Mouse (Mus musculus): ENCODE data around the gene Shld2.
"Not testable (repeated sequence)": the region's sequence is repeated elsewhere in the genome, so short reads cannot be mapped to it uniquely, and the experiment has no call there.

Shld2 gene

GRCm38 (mm10) chr14:34288396-34288795 is 21.9 kb downstream of the Shld2 start:
- no peak for DNase-seq (ENCODE audit: low spot score in 2 of 2)

- no peak for DNase-seq (ENCODE audit: low spot score in 2 of 2)
These were observed 28.5 kb downstream of the Shld2 start for GRCm38 (mm10) chr14:34281736-34282269.

GRCm38 (mm10) chr14:34280798-34281197 is 29.5 kb downstream of the Shld2 start:
- no peak for DNase-seq (ENCODE audit: low spot score in 2 of 2)

GRCm38 (mm10) chr14:34279726-34280125 is 30.6 kb downstream of the Shld2 start:
- DNase-seq (ENCODE audit: low spot score in 2 of 2), result no peak

- no peak for DNase-seq (ENCODE audit: low spot score in 2 of 2)
These were observed 35.1 kb downstream of the Shld2 start for GRCm38 (mm10) chr14:34275225-34275624.

GRCm38 (mm10) chr14:34274141-34274540 is 36.2 kb downstream of the Shld2 start:
- DNase-seq (ENCODE audit: low spot score in 2 of 2), result no peak

GRCm38 (mm10) chr14:34273280-34273679 is 37.0 kb downstream of the Shld2 start:
- DNase-seq (ENCODE audit: low spot score in 2 of 2), result no peak

GRCm38 (mm10) chr14:34268046-34268445 is 42.2 kb downstream of the Shld2 start:
- DNase-seq (ENCODE audit: low spot score in 2 of 2), result no peak

- DNase-seq (ENCODE audit: low spot score in 2 of 2), result not testable (repeated sequence)
These were observed 51.8 kb downstream of the Shld2 start for GRCm38 (mm10) chr14:34258525-34258924.

- no peak for DNase-seq (ENCODE audit: low spot score in 2 of 2)
These were observed 57.0 kb downstream of the Shld2 start for GRCm38 (mm10) chr14:34253261-34253660.

GRCm38 (mm10) chr14:34252470-34253145 is 57.7 kb downstream of the Shld2 start:
- DNase-seq (ENCODE audit: low spot score in 2 of 2), result no peak

GRCm38 (mm10) chr14:34240676-34241075 is 69.6 kb downstream of the Shld2 start:
- DNase-seq (ENCODE audit: low spot score in 2 of 2), result no peak

- DNase-seq (ENCODE audit: low spot score in 2 of 2), result no peak
These were observed 70.0 kb downstream of the Shld2 start for GRCm38 (mm10) chr14:34240263-34240662.

- no peak for DNase-seq (ENCODE audit: low spot score in 2 of 2)
These were observed 75.5 kb downstream of the Shld2 start for GRCm38 (mm10) chr14:34234630-34235380.

- DNase-seq (ENCODE audit: low spot score in 2 of 2), result no peak
These were observed 76.4 kb downstream of the Shld2 start for GRCm38 (mm10) chr14:34233846-34234245.

- DNase-seq (ENCODE audit: low spot score in 2 of 2), result no peak
These were observed 77.2 kb downstream of the Shld2 start for GRCm38 (mm10) chr14:34232866-34233680.

GRCm38 (mm10) chr14:34232340-34232739 is 78.0 kb downstream of the Shld2 start:
- DNase-seq (ENCODE audit: low spot score in 2 of 2), result no peak

GRCm38 (mm10) chr14:34228830-34229506 is 81.3 kb downstream of the Shld2 start:
- no peak for DNase-seq (ENCODE audit: low spot score in 2 of 2)

- no peak for DNase-seq (ENCODE audit: low spot score in 2 of 2)
These were observed 82.3 kb downstream of the Shld2 start for GRCm38 (mm10) chr14:34227981-34228380.

GRCm38 (mm10) chr14:34226566-34226965 is 83.7 kb downstream of the Shld2 start:
- DNase-seq (ENCODE audit: low spot score in 2 of 2), result no peak

- DNase-seq (ENCODE audit: low spot score in 2 of 2), result no peak
These were observed 84.3 kb downstream of the Shld2 start for GRCm38 (mm10) chr14:34225986-34226385.

All from spleen, postnatal 14 days (tissue).